Mouse (Mus musculus) cerebellum, adult 9-11 months (tissue): ENCODE measurements at regions not wholly inside any gene's neighbourhood (a gene's known extent, or its start where the extent isn't known, plus 50 kb on each side); places are given as distances from the start of the nearest gene placed in this dataset.
A peak's percentile ranks its signal among the peaks of the same experiment; 100 is the strongest.

Source experiments
- DNase-seq: peaks from one replicate; pipeline ENCODE4 v3.0.0; 2022

DNA sequence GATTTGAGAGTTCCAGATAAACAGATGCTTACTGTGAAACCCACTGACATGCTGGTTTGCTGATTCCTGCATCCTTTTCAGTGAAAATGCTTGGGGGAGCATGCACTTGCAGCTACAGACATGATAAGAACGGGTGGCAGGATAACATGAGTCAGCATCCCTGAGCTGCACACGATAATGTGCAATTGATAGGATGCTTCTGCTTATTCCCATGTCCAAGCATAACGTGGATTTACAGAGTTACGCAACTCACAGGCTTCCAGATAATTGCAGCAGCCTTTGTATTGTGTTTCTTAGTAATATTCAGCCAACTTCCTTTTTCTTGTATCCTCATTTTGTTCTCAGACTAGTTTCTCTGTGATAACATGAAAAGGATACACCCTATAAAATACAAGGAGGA is 245.7 kb downstream of the Flrt2 start:
- DNase-seq: no peak

GRCm38 (mm10) chr12:95940465-95941012 is 248.5 kb downstream of the Flrt2 start:
- DNase-seq: no peak

GRCm38 (mm10) chr12:95959786-95960504 is 267.9 kb downstream of the Flrt2 start:
- no peak for DNase-seq

- peak; percentile 5 for DNase-seq
Observed at GRCm38 (mm10) chr12:95960505-95960871, 268.5 kb downstream of the Flrt2 start.

DNA sequence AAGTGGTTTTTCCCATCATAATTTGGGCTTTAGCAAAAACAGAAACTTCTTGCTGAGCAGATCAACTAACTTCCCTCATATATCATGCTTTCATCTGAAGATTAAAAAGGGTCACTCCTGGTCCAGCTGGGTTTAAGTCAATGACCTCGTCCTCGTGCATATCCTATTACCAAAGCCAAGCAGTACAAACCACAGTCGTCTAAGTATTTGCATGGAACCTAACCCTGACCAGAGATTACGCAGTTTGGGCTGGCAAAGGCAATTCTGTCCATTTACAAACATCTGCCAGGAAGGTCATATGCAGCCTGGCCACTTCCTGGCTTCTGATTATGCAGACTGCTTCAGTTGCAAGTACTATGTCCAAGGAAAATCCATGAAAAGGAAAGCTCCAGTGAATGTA is 270.8 kb downstream of the Flrt2 start:
- no peak for DNase-seq

GRCm38 (mm10) chr12:95988669-95989288 is 296.8 kb downstream of the Flrt2 start:
- DNase-seq: no peak

DNA sequence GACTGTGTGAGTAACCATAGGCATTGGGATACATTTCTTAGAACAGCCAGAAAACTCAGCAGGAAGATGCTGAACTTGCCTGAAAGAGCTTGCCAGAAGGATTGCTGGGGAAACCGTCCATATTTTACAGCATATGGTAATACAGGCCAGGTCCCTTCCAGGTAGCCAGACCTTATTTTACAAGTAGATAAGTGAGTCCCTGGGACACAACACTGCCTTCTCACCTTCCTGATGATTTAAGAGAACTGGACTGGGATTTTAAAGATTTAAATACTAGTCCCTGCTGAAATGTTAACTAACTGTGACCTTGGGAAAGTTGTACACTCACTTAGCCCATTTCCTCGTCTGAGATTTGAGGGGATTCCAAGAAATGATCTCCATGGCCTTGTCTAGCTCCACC is 302.9 kb downstream of the Flrt2 start:
- no peak for DNase-seq

DNA sequence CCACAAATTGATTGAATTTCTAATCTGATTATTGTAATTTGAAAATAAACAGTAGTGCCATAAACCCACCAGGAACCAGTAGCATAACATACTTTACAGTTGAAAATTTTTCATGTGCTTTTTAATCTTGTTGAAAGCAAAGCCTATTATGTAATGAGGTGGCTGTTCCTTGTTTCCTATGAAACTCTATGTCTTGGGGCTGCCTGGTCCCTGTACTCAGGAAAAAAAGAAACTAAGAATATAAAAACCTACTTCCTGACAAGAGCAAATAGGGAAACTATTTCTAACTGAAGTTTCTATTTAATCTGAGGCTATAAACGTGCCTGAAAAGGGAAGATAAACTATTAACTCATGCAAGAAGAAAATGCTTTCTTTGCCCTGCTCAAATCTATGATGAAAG is 338.2 kb downstream of the Flrt2 start:
- DNase-seq: no peak

GRCm38 (mm10) chr12:96075365-96075764 is 383.3 kb downstream of the Flrt2 start:
- no peak for DNase-seq

GRCm38 (mm10) chr12:96090995-96091394 is 399.0 kb downstream of the Flrt2 start:
- no peak for DNase-seq

- DNase-seq: no peak
Observed at GRCm38 (mm10) chr12:96106254-96106653, 414.2 kb downstream of the Flrt2 start.

DNA sequence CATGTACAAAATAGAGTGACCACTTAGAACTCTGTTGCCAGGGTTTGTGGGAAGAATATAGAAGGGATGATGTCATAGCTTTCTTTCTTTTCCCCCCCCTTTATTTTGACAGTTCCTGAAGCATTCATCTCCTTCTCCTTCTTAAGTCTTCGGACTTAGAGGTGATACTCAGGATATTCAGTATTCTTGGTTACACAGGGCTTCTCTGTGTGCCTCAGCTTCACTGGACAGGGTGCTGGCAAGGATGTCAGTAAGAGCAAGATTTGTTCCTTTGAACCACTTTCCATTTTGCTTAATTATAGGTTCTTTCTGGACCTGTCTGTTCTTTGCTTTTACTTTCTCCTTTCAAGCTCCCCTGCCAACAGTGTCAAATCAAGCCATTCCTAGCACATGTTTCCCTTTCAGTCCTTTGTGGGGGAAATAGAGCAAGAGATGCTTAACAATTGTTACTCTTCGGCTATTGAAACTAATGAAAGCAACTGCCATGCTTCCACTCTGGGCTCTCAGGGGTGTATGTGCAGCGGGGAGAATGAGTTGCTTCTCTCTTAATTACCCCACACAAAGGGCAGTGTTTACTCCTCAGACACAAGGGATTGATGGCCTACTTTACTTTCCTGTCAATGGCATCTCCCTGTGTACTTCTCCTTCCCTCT is 422.8 kb downstream of the Flrt2 start:
- no peak for DNase-seq

DNA sequence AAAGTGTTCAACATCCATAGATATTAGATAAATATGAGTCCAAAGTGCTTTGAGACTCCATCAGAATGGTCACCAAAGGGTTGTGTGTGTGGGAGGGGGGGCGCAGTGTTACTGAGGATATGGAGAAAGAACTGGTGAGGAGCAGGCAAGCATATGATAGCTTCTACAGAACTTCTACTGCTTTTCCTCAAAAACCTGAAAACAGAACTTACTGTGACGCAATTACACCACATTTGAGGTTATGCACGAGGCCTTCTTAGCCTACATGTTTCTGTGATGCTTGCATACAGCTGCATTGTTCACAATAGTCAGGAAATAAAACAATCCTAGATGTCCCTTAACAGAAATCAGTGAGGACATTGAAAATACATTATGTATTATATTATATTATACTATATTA is 425.5 kb downstream of the Flrt2 start:
- DNase-seq: no peak

DNA sequence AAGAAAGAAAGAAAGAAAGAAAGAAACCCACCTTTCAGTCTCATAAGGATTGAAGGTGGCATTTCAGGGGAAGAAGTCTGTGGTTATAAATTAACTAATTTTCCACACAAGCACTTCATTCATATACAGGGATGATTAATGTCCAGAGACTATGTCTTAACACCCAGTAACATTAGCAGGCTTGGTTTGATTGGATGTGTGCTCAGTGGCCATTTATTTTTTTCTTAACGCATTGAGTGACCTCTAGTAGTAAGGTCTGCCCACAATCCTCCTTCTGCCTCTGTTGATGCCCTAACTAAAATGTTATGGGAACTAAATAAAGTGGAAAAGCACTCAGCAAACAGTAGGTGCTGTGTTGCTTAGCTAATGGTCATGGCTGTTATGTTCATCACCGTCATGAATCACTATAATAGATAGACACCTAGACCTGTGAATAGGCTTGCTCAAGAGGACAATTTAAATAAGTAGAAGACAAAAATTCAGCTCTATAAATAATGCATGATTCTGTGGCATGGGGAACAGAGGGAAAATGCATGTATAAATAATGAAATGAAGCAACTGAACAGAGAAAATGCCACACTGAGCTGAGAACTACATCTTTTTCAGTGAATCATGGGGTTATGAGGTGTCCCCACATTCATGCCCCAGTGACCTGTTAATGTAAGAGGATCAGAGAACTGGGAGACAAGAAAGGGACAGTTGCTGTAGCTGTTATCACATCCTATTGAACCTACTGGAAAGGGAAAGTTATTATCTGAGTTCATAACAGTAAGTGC is 432.3 kb downstream of the Flrt2 start:
- DNase-seq: no peak

DNA sequence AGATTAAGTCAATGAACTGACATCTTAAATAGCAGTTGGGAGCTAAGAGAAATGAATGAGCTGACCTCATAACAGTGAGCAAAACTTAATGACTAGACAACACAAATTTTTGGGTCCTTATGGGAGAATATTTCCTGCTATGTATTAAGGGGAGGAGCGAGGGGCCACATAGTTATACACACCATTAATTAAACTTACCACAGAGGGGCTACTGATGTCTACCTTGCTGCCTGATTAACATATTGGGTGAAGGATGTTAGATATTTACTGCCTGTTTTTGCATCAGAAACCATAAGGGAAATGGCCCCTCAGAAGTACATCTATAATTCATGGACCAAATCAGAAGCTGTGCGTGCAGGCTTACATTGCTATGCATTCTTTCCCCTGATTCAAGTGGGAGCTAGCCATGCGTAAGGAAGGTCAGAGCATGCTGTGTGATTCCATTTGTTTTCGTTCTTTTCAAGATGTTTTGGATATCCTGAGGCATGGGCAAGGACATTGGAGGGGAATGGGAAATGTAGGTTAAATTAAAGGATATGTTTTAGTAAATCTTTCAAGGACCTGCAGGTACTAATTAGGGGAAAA is 437.9 kb downstream of the Flrt2 start:
- DNase-seq: no peak

GRCm38 (mm10) chr12:96130796-96131512 is 438.9 kb downstream of the Flrt2 start:
- DNase-seq: no peak

- DNase-seq: no peak
Observed at GRCm38 (mm10) chr12:96134136-96134535, 442.1 kb downstream of the Flrt2 start.

- DNase-seq: no peak
Observed at GRCm38 (mm10) chr12:96141748-96142147, 449.7 kb downstream of the Flrt2 start.

- DNase-seq: no peak
Observed at GRCm38 (mm10) chr12:96154095-96154494, 462.1 kb downstream of the Flrt2 start.

GRCm38 (mm10) chr12:96167551-96167950 is 475.5 kb downstream of the Flrt2 start:
- no peak for DNase-seq

GRCm38 (mm10) chr12:96198928-96199327 is 506.9 kb downstream of the Flrt2 start:
- DNase-seq: no peak

DNA sequence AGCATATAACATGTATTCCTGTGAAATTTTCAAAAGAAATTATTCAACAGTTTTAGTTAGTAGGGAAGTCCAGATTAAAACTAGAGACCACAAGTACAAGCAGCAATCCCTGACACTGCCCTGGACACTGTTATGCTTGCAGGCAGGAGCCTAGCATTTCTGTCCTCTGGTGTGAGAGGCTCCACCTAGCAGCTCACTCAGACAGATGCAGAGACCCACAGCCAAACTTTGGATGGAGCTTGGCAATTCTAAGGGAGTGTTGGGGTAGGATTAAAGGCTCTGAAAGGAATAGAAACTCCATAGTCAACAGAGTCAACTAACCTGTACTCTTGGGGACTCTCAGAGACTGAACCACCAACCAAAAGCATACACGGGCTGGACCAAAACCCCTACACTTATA is 509.8 kb downstream of the Flrt2 start:
- DNase-seq: no peak
